Mouse (Mus musculus) testis, adult 2 months (tissue): Measurements from ENCODE around the gene Ankrd16.

Experiments
- CTCF ChIP-seq: fragments of 200-500 bp; IDR thresholded peaks from 2 replicates; pipeline ENCODE4 v1.5.1; 2012; ENCODE audit warnings: low read depth, mild to moderate bottlenecking, inconsistent platforms, low read length, moderate library complexity; ENCODE audit not compliant: control insufficient read depth, insufficient read depth, insufficient replicate concordance
- POLR2A ChIP-seq: fragments of 200-500 bp; IDR thresholded peaks from 2 replicates; pipeline ENCODE4 v1.6.1; 2012; ENCODE audit warnings: low read depth, mild to moderate bottlenecking, inconsistent platforms, low read length, moderate library complexity; ENCODE audit not compliant: control insufficient read depth

DNA sequence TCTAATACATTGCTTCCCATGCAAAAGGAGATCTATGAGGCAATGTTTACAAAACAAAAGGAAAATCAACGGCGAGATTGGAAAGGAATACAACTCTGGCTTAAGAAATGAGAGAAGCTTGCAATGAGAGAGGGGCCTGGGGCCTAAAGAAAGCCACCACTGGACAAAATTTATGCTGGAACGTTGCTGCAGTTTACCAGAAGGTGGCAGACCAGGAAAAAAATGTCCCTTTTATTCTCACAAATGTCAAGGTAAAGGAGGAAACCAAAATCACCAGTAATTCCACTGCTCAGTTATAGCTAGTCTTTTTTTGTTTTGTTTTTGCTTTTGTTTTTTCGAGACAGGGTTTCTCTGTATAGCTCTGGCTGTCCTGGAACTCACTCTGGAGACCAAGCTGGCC lies 17.0 kb downstream of the Ankrd16 start:
- TF ChIP-seq CTCF (no peak), POLR2A (no peak)
